Mouse (Mus musculus) macrophage (primary cell): ENCODE results near the gene Nod2. TPM values are rescaled to one million over a fixed set of nuclear protein-coding genes. Genes with fewer than 3 reads are reported as not detected.
"Not testable (repeated sequence)": the region's sequence is repeated elsewhere in the genome, so short reads cannot be mapped to it uniquely, and the experiment has no call there.

Experiments
- H3K27ac ChIP-seq: fragments of 350-480 bp; formaldehyde crosslinking; 2 replicates; pipeline ENCODE4 v1.9.0; 2021
- H3K36me3 ChIP-seq: fragments of 350-480 bp; formaldehyde crosslinking; 2 replicates; pipeline ENCODE4 v1.9.0; 2021; ENCODE audit errors: inconsistent target
- H3K4me3 ChIP-seq: fragments of 350-480 bp; formaldehyde crosslinking; 2 replicates; pipeline ENCODE4 v1.9.0; 2021; ENCODE audit errors: inconsistent target
- H3K79me2 ChIP-seq: fragments of 350-480 bp; formaldehyde crosslinking; 2 replicates; pipeline ENCODE4 v1.9.0; 2021; ENCODE audit errors: inconsistent target
- WGBS: methylation state at CpG from one replicate; pipeline ENCODE4 v1.1.7; 2026; ENCODE audit warnings: inconsistent platforms; ENCODE audit not compliant: missing documents; 5-methylcytosine and 5-hydroxymethylcytosine counted together
- polyA plus RNA-seq: library from polyadenylated mRNA; stranded (reverse); fragments of 250-400 nt; gene quantifications from 3 replicates; pipeline ENCODE4 v1.2.4, GENCODE M21; 2018; ENCODE audit warnings: inconsistent platforms

The Nod2 gene
- polyA plus RNA-seq, 1 experiment from 2014 or later = 2.9 TPM

DNA sequence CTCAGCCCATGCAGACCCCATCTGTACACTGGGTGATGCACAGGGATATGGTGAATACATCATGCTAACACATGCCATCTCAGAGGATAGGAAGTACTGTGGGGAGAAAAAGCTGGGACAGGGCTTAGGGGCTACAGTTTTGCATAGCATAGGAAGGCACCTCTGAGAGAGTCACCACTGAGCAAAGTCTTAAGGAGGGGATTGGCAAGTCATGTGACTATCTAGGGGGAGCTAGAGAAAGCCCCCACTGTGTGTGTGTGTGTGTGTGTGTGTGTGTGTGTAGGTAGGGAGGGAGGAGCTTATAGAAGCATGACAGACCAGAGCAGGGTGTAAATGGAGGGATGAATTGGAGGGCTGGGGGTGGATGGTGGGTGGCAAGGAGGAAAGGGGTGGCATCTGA, 1.2 kb downstream of the Nod2 start:
- peaks cover 49% of the 10 kb centered on the region for H3K79me2 ChIP-seq
- H3K27ac ChIP-seq = peak overlapping the region; percentile 65; the same call in 1 of the 2 replicates
- H3K4me3 ChIP-seq = peak overlapping the region; percentile 72; the same call in 1 of the 2 replicates
- H3K36me3 ChIP-seq = 0 out of 2 replicates have a peak, but pooled peaks cover 5% of the 10 kb centered on the region

DNA sequence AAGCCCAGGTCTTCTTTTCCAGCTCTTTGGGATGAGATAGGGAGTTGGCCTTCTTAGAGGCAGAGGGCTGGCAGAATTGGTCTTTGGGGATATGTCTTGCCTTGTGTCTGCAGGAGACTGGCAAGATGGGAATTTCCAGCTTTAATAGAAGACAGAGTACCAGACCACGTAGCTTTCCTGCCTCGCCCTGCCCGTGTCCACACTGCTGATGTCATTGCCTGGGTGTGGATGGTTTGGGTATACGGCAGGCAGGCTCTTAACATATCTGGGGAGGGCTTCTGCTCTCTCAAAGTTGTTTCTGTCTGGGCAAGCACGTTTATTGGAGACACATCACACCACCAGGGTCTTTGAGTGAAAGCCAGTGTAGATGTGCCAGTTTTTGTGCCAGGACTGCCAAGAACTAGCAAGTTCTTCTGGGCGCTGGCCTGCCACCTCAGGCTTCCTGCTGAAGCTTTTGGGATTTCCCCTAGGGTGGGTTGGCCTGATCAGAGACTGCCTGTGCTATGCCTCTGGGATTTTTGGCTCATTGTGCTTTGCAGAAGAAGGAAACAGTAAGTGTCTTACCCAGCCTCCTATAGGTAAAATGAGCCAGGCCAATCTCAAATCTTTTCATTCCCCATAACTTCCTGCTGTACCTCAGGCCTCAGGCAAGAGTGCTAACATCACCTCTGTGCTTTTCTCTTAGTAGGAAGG, 3.0 kb downstream of the Nod2 start:
- Histone ChIP-seq H3K4me3 (no peak overlapping the region), H3K27ac (peak overlapping the region; percentile 58), H3K79me2 (peaks cover 49% of the 10 kb centered on the region), H3K36me3 (0 out of 2 replicates have a peak, but pooled peaks cover 5% of the 10 kb centered on the region)
- 71% methylated on average over 6 of the region's 6 CpGs for WGBS

DNA sequence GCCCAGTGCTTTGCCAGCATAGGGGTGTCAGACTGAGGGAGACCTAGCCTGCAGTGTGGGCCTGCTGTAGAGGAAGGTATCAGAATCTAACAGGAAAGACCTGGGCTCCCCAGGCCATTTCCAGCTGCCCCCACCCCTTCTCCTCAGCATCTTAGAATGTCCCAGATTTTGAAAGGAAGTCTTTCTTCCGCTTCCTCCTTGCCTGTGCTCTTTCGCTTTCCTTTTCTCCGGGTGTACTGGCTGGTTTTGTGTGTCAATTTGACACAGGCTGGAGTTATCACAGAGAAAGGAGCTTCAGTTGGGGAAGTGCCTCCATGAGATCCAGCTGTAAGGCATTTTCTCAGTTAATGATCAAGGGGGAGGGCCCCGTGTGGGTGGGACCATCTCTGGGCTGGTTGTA, 4.0 kb downstream of the Nod2 start:
- WGBS = 7% methylated on average over 4 of the region's 4 CpGs
- Histone ChIP-seq H3K79me2 (peaks cover 49% of the 10 kb centered on the region), H3K4me3 (peak overlapping the region; percentile 5; the same call in 1 of the 2 replicates), H3K27ac (peak overlapping the region; percentile 58)
- H3K36me3 ChIP-seq = not testable (repeated sequence)

DNA sequence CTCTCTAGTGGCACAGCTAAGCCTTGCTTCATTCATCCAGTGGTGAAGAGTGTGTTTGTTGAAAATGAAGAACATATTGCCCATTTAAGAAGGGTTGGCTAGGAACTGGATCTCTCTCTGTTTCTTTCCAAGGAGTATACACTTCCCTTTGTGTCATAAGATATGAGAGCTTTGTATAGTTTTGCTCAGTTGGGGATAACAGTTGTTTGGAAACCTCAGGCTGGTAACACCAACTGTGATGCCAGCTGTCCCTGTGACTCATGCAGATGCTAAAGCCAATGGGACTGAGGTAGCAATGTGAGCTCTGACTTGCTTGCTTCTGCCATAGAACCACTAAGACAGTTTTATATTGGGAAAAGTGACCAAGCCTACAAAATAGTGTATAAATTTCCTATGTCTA, 8.2 kb downstream of the Nod2 start:
- peaks cover 8% of the 10 kb centered on the region; the same call in 1 of the 2 replicates for H3K36me3 ChIP-seq
- no peak overlapping the region for H3K4me3 ChIP-seq
- H3K27ac ChIP-seq = peak overlapping the region; percentile 33; the same call in 1 of the 2 replicates
- H3K79me2 ChIP-seq = peaks cover 54% of the 10 kb centered on the region

DNA sequence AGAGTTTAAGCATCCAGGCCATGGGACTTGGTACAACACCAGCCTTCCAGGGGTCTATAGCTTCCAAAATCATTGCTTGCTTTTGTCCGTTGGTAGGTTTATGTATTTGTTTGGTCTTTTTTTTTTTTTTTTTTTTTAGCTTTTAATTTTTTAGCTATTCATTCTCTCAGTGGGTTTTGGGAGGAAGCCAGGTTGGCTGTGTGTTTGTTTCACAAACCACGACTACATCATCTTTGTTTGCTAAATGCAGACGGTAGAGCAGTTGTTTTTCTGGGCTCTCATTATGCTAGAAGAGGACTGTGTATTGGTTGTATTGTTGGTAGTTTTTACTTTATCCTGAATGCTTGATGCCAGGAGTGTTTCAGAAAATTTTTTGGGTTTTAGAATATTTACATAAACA, 12.8 kb downstream of the Nod2 start:
- WGBS = 74% methylated on average over 3 of the region's 3 CpGs
- no peak overlapping the region for H3K27ac ChIP-seq
- H3K79me2 ChIP-seq = peaks cover 47% of the 10 kb centered on the region; the same call in 1 of the 2 replicates
- no peak overlapping the region for H3K4me3 ChIP-seq
- H3K36me3 ChIP-seq = peaks cover 23% of the 10 kb centered on the region; the same call in 1 of the 2 replicates

DNA sequence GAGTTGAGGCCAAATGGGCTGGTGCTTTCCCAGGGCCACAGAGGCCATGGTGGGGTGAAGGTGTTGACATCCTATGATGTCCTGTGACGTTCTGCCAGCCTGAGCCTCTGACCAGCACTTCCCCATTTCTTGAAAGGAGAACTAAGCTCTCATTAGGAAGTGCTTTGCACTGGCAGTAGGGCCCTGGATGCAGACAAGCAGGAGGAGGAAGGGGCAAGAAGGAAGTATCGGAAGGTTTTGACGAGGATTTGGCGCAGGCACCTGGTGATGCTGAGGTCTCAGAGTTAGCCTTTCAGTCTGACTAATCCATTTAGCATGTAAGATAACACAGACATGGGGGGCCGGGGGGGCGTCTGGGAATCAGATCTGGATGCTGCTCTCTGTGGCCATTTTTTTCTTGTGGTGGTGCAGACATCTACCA, 15.3 kb downstream of the Nod2 start:
- H3K79me2 ChIP-seq = peaks cover 55% of the 10 kb centered on the region; the same call in 1 of the 2 replicates
- no peak overlapping the region for H3K4me3 ChIP-seq
- H3K27ac ChIP-seq = peak overlapping the region; percentile 73
- peaks cover 23% of the 10 kb centered on the region; the same call in 1 of the 2 replicates for H3K36me3 ChIP-seq
- WGBS = 3% methylated on average over 6 of the region's 6 CpGs

DNA sequence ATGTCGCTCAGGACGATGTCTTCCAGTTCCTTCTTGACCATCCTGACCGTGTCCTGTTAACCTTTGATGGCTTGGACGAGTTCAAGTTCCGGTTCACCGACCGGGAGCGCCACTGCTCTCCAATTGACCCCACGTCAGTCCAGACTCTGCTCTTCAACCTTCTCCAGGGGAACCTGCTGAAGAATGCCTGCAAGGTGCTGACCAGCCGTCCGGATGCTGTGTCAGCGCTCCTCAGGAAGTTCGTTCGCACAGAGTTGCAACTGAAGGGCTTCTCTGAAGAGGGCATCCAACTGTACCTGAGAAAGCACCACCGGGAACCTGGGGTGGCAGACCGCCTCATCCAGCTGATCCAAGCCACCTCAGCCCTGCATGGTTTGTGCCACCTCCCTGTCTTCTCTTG, 17.0 kb downstream of the Nod2 start:
- 63% methylated on average over 16 of the region's 16 CpGs for WGBS
- Histone ChIP-seq H3K36me3 (peaks cover 23% of the 10 kb centered on the region; the same call in 1 of the 2 replicates), H3K79me2 (peaks cover 44% of the 10 kb centered on the region; the same call in 1 of the 2 replicates), H3K27ac (no peak overlapping the region), H3K4me3 (no peak overlapping the region)

DNA sequence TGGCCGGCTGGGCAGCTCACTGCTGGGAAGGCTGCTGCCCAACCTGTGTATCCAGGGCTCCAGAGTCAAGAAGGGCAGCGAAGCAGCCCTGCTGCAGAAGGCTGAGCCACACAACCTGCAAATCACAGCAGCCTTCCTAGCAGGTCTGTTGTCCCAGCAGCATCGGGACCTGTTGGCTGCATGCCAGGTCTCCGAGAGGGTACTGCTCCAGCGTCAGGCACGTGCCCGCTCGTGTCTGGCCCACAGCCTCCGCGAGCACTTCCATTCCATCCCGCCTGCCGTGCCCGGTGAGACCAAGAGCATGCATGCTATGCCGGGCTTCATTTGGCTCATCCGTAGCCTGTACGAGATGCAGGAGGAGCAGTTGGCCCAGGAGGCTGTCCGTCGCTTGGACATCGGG, 17.8 kb downstream of the Nod2 start:
- H3K4me3 ChIP-seq = no peak overlapping the region
- H3K79me2 ChIP-seq = peaks cover 44% of the 10 kb centered on the region; the same call in 1 of the 2 replicates
- 86% methylated on average over 18 of the region's 19 CpGs for WGBS
- H3K27ac ChIP-seq = no peak overlapping the region
- peaks cover 23% of the 10 kb centered on the region; the same call in 1 of the 2 replicates for H3K36me3 ChIP-seq

DNA sequence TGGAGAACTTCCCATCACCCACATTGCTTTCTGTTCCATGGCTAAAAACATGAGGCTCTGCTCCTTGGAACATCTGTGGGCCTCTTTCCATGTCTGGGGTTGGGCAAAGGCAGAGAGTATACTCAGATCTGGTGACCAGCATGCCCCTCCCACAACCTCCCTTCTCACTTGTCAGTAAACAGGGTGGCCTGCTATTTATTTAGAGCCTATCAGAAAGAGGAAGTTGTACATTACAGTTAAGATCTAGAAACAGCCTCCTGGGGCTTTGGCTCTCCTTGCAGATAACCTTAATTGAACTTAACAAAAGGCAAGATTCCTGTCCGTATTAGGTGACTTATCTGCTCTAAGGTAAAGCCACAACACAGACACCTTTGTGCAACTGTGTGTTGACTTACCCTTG, 19.3 kb downstream of the Nod2 start:
- Histone ChIP-seq H3K27ac (peak overlapping the region; percentile 84), H3K79me2 (peaks cover 46% of the 10 kb centered on the region; the same call in 1 of the 2 replicates), H3K4me3 (no peak overlapping the region), H3K36me3 (peaks cover 20% of the 10 kb centered on the region; the same call in 1 of the 2 replicates)
- 0% methylated on average over 1 of the region's 1 CpGs for WGBS

DNA sequence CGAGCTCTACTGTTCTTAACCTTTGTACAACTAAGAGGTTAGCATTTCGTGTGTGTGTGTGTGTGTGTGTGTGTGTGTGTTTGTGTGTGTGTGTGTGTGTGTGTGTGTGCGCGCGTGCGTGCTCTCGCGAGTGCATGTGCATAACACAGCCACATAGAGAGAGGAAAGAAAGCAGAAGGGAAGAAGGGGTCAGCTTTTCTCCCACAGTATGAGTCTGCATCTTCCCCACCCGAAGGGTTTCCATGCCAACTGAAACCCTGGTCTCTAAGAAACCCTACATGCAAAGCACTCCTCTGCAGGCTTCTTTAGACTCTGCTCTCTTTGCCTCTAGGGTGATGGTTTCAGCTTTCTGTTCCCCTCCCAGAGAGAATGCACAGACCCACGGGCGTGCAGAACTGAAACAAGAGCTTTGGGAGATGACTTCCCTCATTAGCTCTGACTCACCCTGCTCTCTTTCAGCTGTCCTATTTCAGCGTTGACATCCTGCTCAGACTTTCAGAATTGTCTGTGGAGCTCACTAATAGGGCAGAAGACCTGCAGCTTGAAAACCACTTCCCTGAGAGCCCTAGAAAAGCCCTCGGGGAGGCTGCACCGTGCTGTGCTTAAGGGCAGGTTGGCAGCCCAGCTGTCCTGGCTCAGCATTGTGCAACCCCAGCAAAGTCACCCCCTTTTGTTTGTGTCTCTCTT, 21.4 kb downstream of the Nod2 start:
- Histone ChIP-seq H3K79me2 (peaks cover 46% of the 10 kb centered on the region; the same call in 1 of the 2 replicates), H3K4me3 (no peak overlapping the region), H3K27ac (peak overlapping the region; percentile 84), H3K36me3 (peaks cover 35% of the 10 kb centered on the region; the same call in 1 of the 2 replicates)
- WGBS = under 1% methylated on average over 6 of the region's 14 CpGs

DNA sequence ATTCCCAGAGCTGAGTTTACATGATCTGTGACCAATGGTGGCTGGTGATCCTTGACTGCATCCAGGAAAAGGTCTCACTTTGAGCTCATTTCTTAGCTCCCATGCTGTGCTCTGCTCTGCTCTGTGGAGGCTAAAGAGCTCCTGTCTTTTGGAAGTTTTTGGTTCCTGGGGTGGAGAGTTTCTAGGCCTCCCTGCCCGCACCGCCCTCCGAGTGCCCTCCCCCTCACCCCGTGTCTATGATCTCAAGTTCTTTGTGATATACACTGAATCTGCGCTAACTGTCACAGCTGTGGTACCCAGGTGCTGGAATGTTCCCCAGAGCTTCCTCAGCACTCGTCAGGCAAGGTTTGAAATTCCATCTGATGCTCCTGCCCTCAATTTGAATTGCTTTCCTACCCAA, 23.7 kb downstream of the Nod2 start:
- 88% methylated on average over 6 of the region's 6 CpGs for whole genome bisulfite sequencing
- Histone ChIP-seq H3K36me3 (peaks cover 49% of the 10 kb centered on the region), H3K79me2 (peaks cover 23% of the 10 kb centered on the region; the same call in 1 of the 2 replicates), H3K4me3 (no peak overlapping the region), H3K27ac (no peak overlapping the region)

DNA sequence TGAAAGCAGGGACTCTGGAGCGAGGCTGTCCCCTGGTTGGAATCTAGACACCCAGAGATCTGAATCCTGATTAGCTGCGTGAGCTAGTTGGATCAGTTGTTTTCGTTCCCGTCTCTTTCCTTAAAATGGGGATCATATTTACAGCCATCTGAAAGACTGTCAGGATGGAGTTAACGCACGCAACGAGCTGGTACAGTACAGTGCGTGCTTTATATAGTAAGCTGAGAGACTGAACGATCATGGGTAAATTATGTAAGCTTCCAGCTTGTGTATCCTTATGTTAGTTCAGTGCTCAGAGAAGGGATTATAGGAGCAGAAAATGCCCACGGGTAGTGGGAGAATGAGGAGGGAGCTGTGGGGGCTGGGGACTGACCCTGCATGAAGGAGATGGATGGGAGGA, 24.5 kb downstream of the Nod2 start:
- Histone ChIP-seq H3K79me2 (peaks cover 23% of the 10 kb centered on the region; the same call in 1 of the 2 replicates), H3K4me3 (no peak overlapping the region), H3K27ac (no peak overlapping the region), H3K36me3 (peaks cover 57% of the 10 kb centered on the region)
- 91% methylated on average over 10 of the region's 10 CpGs for WGBS

DNA sequence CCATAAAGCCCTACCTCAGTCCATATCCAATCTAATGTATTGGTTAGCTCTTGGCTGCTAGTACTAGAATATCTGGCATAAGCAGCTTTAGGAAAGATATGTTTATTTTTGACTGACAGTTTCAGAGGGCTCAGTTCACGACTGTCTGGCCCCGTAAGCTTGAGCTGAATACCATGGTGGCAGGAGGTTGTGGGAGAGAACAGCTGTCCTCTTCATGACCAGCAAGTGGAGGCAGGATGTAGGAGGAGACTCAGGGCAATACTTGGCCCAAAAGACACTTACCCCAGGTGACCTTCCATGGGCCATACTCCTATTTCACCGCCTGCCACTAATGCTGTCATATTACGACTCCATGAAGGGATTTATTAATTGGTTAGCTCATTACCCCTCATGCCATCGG, 26.7 kb downstream of the Nod2 start:
- peaks cover 78% of the 10 kb centered on the region for H3K36me3 ChIP-seq
- WGBS = 99% methylated on average over 5 of the region's 5 CpGs
- H3K79me2 ChIP-seq = peaks cover 10% of the 10 kb centered on the region; the same call in 1 of the 2 replicates

DNA sequence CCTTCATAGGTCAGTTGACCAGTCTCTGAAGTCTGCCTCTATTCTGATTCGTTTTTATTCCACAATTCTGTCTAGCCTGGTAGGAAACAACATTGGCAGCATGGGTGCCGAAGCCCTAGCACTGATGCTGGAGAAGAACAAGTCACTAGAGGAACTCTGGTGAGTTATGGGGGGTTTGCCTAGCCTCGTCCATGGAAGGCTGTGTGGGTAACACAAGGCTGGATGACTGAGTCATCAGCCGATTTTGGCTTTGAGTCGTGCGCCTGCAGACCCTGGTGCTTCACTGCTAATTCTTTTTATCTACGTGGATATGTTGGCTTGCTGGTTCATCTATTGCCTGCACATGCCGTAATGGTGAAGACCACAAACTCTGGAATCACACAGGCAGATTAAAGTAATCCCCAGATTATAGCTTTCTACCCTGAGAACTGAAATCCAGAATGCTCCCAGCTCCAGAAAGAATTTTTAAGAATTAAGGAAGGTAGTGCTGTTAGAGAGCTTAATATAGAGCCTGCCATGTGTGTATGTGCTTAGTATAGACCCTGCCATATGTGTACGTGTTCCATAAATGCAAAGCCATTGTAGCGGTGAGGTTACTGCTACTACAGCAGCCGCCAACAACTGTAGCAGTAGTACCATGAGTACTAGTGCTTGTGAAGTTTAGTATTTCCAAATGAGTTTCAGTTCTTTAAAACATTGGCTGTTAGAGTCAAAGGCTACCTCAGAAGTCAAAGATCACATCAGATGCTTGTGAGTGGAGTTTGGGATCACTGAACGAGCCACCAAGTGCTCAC, 28.5 kb downstream of the Nod2 start:
- H3K4me3 ChIP-seq = no peak overlapping the region
- no peak overlapping the region for H3K27ac ChIP-seq
- no peaks in the 10 kb centered on the region for H3K79me2 ChIP-seq
- peaks cover 90% of the 10 kb centered on the region for H3K36me3 ChIP-seq
- 90% methylated on average over 12 of the region's 12 CpGs for WGBS

More for the DNA sequence above, 26.7 kb downstream of the Nod2 start:
- Histone ChIP-seq H3K27ac (no peak overlapping the region), H3K4me3 (no peak overlapping the region)
